Mouse (Mus musculus): ENCODE measurements around the gene Gm10217. TPM values are rescaled to one million over a fixed set of nuclear protein-coding genes. Genes with fewer than 3 reads are reported as not detected.

Gene Gm10217
- polyA plus RNA-seq, 1 experiment, result not detected

DNA sequence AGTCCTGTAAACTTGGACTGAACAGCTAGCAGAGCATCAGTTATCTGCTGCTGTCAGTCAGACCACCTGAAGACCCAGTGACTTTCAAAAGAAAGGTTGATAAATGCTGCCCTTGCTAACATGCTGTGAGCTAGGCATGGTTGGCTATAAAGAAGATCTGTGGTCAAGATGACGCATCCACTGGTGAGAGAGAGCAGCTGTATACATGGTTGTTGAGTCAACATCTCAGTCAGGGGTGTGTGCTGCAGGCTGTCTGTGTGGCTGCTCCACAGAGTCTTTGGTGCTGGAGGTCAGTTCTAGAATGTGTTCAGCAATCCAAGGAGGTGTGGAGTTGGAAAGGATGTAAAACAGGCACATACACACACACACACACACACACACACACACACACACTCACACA lies 12.2 kb downstream of the Gm10217 start:
- Histone ChIP-seq H3K36me3 (ENCODE audit: control insufficient read depth, insufficient read depth, low read length) (no peaks in the 10 kb centered on the region), H3K4me1 (ENCODE audit: control insufficient read depth, insufficient read depth, insufficient read length) (no peaks in the 10 kb centered on the region), H3K4me3 (ENCODE audit: extremely low read depth, insufficient read depth, insufficient read length) (no peak overlapping the region), H3K27me3 (ENCODE audit: control insufficient read depth, insufficient read depth, low read length) (no peaks in the 10 kb centered on the region), H3K27ac (ENCODE audit: insufficient read depth, low read length) (no peak overlapping the region)
- no peak for TF ChIP-seq CTCF (IDR thresholded peaks at IDR 0.05; ENCODE audit: extremely low read depth, insufficient read depth, insufficient read length, insufficient replicate concordance)
- TF ChIP-seq POLR2A (IDR thresholded peaks at IDR 0.05; ENCODE audit: low read depth, low read length), result no peak
- DNase-seq (ENCODE audit: low read depth in 1 of 2, low spot score in 2 of 2), result no peak
- 87% methylated on average over 1 of the region's 1 CpGs for WGBS

DNA sequence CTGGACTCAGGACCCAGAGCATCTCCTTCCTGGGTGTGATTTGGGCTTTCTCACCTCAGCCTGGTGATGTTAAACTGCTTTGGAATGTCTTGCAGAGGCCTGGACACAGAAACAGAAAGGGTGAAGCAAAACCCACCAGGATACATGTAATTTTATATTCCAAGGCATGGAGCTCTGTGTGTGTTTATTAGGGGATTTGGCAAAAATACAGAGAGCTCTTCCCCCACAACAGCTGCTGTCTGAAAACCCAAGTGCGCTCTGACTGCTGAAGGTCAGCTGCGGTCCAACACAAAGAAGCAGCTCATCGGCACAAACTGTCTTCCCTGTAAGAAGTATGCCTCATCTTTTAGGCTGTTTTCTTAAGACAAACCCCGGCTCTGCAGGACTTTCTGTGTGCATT lies 15.9 kb downstream of the Gm10217 start:
- no peak overlapping the region for H3K27ac ChIP-seq (ENCODE audit: insufficient read depth, low read length)
- no peaks in the 10 kb centered on the region for H3K36me3 ChIP-seq (ENCODE audit: control insufficient read depth, insufficient read depth, low read length)
- TF ChIP-seq CTCF (IDR thresholded peaks at IDR 0.05; ENCODE audit: extremely low read depth, insufficient read depth, insufficient read length, insufficient replicate concordance), result no peak
- WGBS, result 89% methylated on average over 4 of the region's 4 CpGs
- no peaks in the 10 kb centered on the region for H3K27me3 ChIP-seq (ENCODE audit: control insufficient read depth, insufficient read depth, low read length)
- no peaks in the 10 kb centered on the region for H3K4me1 ChIP-seq (ENCODE audit: control insufficient read depth, insufficient read depth, insufficient read length)
- DNase-seq (ENCODE audit: low read depth in 1 of 2, low spot score in 2 of 2), result no peak
- H3K4me3 ChIP-seq (ENCODE audit: extremely low read depth, insufficient read depth, insufficient read length), result no peak overlapping the region

DNA sequence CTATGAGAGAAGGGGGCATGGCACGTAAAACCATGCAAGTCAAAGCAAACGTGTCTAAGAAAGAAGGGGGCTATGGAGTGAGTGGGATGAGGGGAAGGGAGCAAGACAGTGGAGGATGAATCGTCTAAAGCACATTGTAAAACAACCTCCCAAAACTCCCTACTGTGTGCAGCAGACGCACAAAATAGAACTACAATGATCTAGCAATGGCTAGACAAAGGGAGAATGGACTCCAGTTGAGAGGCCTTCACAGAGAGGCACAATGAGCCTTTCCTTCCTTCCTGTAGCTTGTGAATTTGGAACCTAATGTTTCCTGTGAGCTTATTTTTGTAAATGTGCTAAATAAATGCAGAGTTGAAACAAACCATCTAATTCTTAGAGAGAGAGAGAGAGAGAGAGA lies 22.7 kb downstream of the Gm10217 start:
- no peaks in the 10 kb centered on the region for H3K4me1 ChIP-seq (ENCODE audit: control insufficient read depth, insufficient read depth, insufficient read length)
- H3K36me3 ChIP-seq (ENCODE audit: control insufficient read depth, insufficient read depth, low read length), result no peaks in the 10 kb centered on the region
- H3K27ac ChIP-seq (ENCODE audit: insufficient read depth, low read length), result no peak overlapping the region
- H3K27me3 ChIP-seq (ENCODE audit: control insufficient read depth, insufficient read depth, low read length), result no peaks in the 10 kb centered on the region
- WGBS, result 70% methylated on average over 4 of the region's 4 CpGs
- TF ChIP-seq POLR2A (IDR thresholded peaks at IDR 0.05; ENCODE audit: low read depth, low read length), result no peak
- TF ChIP-seq CTCF (IDR thresholded peaks at IDR 0.05; ENCODE audit: extremely low read depth, insufficient read depth, insufficient read length, insufficient replicate concordance), result no peak
- DNase-seq (ENCODE audit: low read depth in 1 of 2, low spot score in 2 of 2), result no peak
- H3K4me3 ChIP-seq (ENCODE audit: extremely low read depth, insufficient read depth, insufficient read length), result no peak overlapping the region

GRCm38 (mm10) chr8:9899199-9899598 lies 35.1 kb downstream of the Gm10217 start:
- no peak overlapping the region for H3K4me3 ChIP-seq (ENCODE audit: extremely low read depth, insufficient read depth, insufficient read length)
- DNase-seq (ENCODE audit: low read depth in 1 of 2, low spot score in 2 of 2), result no peak
- WGBS, result 77% methylated on average over 2 of the region's 2 CpGs
- TF ChIP-seq POLR2A (IDR thresholded peaks at IDR 0.05; ENCODE audit: low read depth, low read length) (no peak), CTCF (IDR thresholded peaks at IDR 0.05; ENCODE audit: extremely low read depth, insufficient read depth, insufficient read length, insufficient replicate concordance) (no peak)
- no peaks in the 10 kb centered on the region for H3K36me3 ChIP-seq (ENCODE audit: control insufficient read depth, insufficient read depth, low read length)
- no peaks in the 10 kb centered on the region for H3K27me3 ChIP-seq (ENCODE audit: control insufficient read depth, insufficient read depth, low read length)
- H3K27ac ChIP-seq (ENCODE audit: insufficient read depth, low read length), result no peak overlapping the region
- no peaks in the 10 kb centered on the region for H3K4me1 ChIP-seq (ENCODE audit: control insufficient read depth, insufficient read depth, insufficient read length)

DNA sequence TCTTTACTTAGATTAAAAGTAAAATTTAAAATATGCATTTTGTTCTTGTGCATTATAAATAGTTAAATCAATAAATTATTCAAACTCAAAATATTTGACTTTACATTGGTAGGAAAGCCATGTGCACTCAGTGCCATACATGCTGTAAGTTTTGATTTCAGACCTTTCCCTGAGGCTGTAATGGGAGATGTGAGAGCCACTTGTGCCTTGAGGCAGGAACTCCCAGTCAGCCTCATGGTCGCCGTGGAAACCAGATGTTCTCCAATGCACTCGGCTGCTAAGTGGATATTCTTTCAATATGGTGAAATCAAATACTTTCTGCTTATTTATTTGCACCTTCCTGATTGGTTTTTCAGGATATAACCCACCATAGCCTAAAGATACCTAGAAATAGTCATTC lies 35.6 kb downstream of the Gm10217 start:
- 80% methylated on average over 3 of the region's 3 CpGs for WGBS

More for the DNA sequence above, 35.6 kb downstream of the Gm10217 start:
- Histone ChIP-seq H3K27me3 (ENCODE audit: control insufficient read depth, insufficient read depth, low read length) (no peaks in the 10 kb centered on the region), H3K36me3 (ENCODE audit: control insufficient read depth, insufficient read depth, low read length) (no peaks in the 10 kb centered on the region), H3K4me3 (ENCODE audit: extremely low read depth, insufficient read depth, insufficient read length) (no peak overlapping the region), H3K4me1 (ENCODE audit: control insufficient read depth, insufficient read depth, insufficient read length) (no peaks in the 10 kb centered on the region), H3K27ac (ENCODE audit: insufficient read depth, low read length) (no peak overlapping the region)
- DNase-seq (ENCODE audit: low read depth in 1 of 2, low spot score in 2 of 2), result no peak
- TF ChIP-seq POLR2A (IDR thresholded peaks at IDR 0.05; ENCODE audit: low read depth, low read length), result no peak

Other genes with a start within 250 kb of the Gm10217 start
- not detected in 2 replicates for gene Fam155a, start 93.1 kb upstream of the Gm10217 start, polyA plus RNA-seq (2012; rRNA removed)
- 1.1 and 1.3 TPM in 2 replicates for gene Lig4, start 113.4 kb downstream of the Gm10217 start, polyA plus RNA-seq (2012; rRNA removed)
- 2.9 and 3.0 TPM in 2 replicates for gene Abhd13, start 113.5 kb downstream of the Gm10217 start, polyA plus RNA-seq (2012; rRNA removed)
- gene Tnfsf13b, start 142.2 kb downstream of the Gm10217 start, polyA plus RNA-seq (2012; rRNA removed), result 6.6 and 11.3 TPM in 2 replicates